Mouse (Mus musculus): ENCODE measurements around the gene Cracr2b. TPM values are rescaled to one million over a fixed set of nuclear protein-coding genes. Genes with fewer than 3 reads are reported as not detected.
A peak's percentile ranks its signal among the peaks of the same experiment; 100 is the strongest.
"Not testable (repeated sequence)": the region's sequence is repeated elsewhere in the genome, so short reads cannot be mapped to it uniquely, and the experiment has no call there.

The Cracr2b gene
- total and polyA plus RNA-seq, 3 experiments: 15.4 to 35.0 (median 19.4) TPM

GRCm38 (mm10) chr7:141439811-141440210 is 21.1 kb upstream of the Cracr2b start:
- Histone ChIP-seq H3K9ac (ENCODE audit: low read depth, low read length) (no peak overlapping the region), H3K27me3 (ENCODE audit: control insufficient read depth, insufficient read depth, low read length) (no peaks in the 10 kb centered on the region), H3K36me3 (ENCODE audit: control insufficient read depth, insufficient read depth, low read length) (no peaks in the 10 kb centered on the region), H3K27ac (no peak overlapping the region), H3K79me2 (replicated peaks; ENCODE audit: control insufficient read depth, insufficient read depth, low read length) (no peaks in the 10 kb centered on the region), H3K4me3 (no peak overlapping the region), H3K4me1 (ENCODE audit: control insufficient read depth, insufficient read depth, low read length) (peaks cover 9% of the 10 kb centered on the region)
- TF ChIP-seq CTCF (IDR thresholded peaks at IDR 0.05) (no peak), EP300 (IDR thresholded peaks at IDR 0.05; ENCODE audit: insufficient read depth, low read depth, low read length) (no peak), POLR2A (IDR thresholded peaks at IDR 0.05; ENCODE audit: insufficient read depth, low read depth, low read length) (no peak)
- 95% methylated on average over 11 of the region's 11 CpGs for WGBS
- peak in 1 of 2 experiments; percentile 19 for DNase-seq
- intact Hi-C loops (cut with DNase I): no loop called here

GRCm38 (mm10) chr7:141440613-141441012 is 20.3 kb upstream of the Cracr2b start:
- 19% methylated on average over 6 of the region's 6 CpGs for whole genome bisulfite sequencing
- H3K9ac ChIP-seq (ENCODE audit: low read depth, low read length): no peak overlapping the region
- no peak overlapping the region for H3K27ac ChIP-seq
- no peaks in the 10 kb centered on the region for H3K79me2 ChIP-seq (replicated peaks; ENCODE audit: control insufficient read depth, insufficient read depth, low read length)
- DNase-seq: peak; percentile 55 to 57
- no peak overlapping the region for H3K4me3 ChIP-seq
- intact Hi-C loops (cut with DNase I): no loop called here
- H3K36me3 ChIP-seq (ENCODE audit: control insufficient read depth, insufficient read depth, low read length): no peaks in the 10 kb centered on the region
- peaks cover 6% of the 10 kb centered on the region for H3K4me1 ChIP-seq (ENCODE audit: control insufficient read depth, insufficient read depth, low read length)
- TF ChIP-seq EP300 (IDR thresholded peaks at IDR 0.05; ENCODE audit: insufficient read depth, low read depth, low read length): no peak
- no peak for TF ChIP-seq POLR2A (IDR thresholded peaks at IDR 0.05; ENCODE audit: insufficient read depth, low read depth, low read length)
- peak; percentile 85 for TF ChIP-seq CTCF (IDR thresholded peaks at IDR 0.05)
- no peaks in the 10 kb centered on the region for H3K27me3 ChIP-seq (ENCODE audit: control insufficient read depth, insufficient read depth, low read length)

GRCm38 (mm10) chr7:141441460-141441859 is 19.4 kb upstream of the Cracr2b start:
- intact Hi-C loops (cut with DNase I): no loop called here
- H3K9ac ChIP-seq (ENCODE audit: low read depth, low read length): no peak overlapping the region

GRCm38 (mm10) chr7:141442199-141442598 is 18.7 kb upstream of the Cracr2b start:
- Histone ChIP-seq H3K36me3 (ENCODE audit: control insufficient read depth, insufficient read depth, low read length) (no peaks in the 10 kb centered on the region), H3K79me2 (replicated peaks; ENCODE audit: control insufficient read depth, insufficient read depth, low read length) (no peaks in the 10 kb centered on the region), H3K27me3 (ENCODE audit: control insufficient read depth, insufficient read depth, low read length) (no peaks in the 10 kb centered on the region), H3K4me1 (ENCODE audit: control insufficient read depth, insufficient read depth, low read length) (peaks cover 3% of the 10 kb centered on the region), H3K9ac (ENCODE audit: low read depth, low read length) (no peak overlapping the region), H3K4me3 (no peak overlapping the region), H3K27ac (no peak overlapping the region)
- WGBS: 95% methylated on average over 13 of the region's 13 CpGs
- TF ChIP-seq CTCF (IDR thresholded peaks at IDR 0.05): no peak
- TF ChIP-seq EP300 (IDR thresholded peaks at IDR 0.05; ENCODE audit: insufficient read depth, low read depth, low read length): no peak
- DNase-seq: peak in 1 of 2 experiments; percentile 14
- intact Hi-C loops (cut with DNase I): no loop called here

More at GRCm38 (mm10) chr7:141441460-141441859, 19.4 kb upstream of the Cracr2b start:
- no peak overlapping the region for H3K4me3 ChIP-seq
- no peaks in the 10 kb centered on the region for H3K27me3 ChIP-seq (ENCODE audit: control insufficient read depth, insufficient read depth, low read length)
- H3K27ac ChIP-seq: no peak overlapping the region
- 96% methylated on average over 9 of the region's 9 CpGs for WGBS
- DNase-seq: peak in 1 of 2 experiments; percentile 19
- H3K79me2 ChIP-seq (replicated peaks; ENCODE audit: control insufficient read depth, insufficient read depth, low read length): no peaks in the 10 kb centered on the region
- H3K4me1 ChIP-seq (ENCODE audit: control insufficient read depth, insufficient read depth, low read length): peaks cover 1% of the 10 kb centered on the region
- no peaks in the 10 kb centered on the region for H3K36me3 ChIP-seq (ENCODE audit: control insufficient read depth, insufficient read depth, low read length)
- TF ChIP-seq POLR2A (IDR thresholded peaks at IDR 0.05; ENCODE audit: insufficient read depth, low read depth, low read length): no peak
- TF ChIP-seq EP300 (IDR thresholded peaks at IDR 0.05; ENCODE audit: insufficient read depth, low read depth, low read length): no peak
- TF ChIP-seq CTCF (IDR thresholded peaks at IDR 0.05): no peak

GRCm38 (mm10) chr7:141443081-141443821 is 17.6 kb upstream of the Cracr2b start:
- Histone ChIP-seq H3K27me3 (ENCODE audit: control insufficient read depth, insufficient read depth, low read length) (no peaks in the 10 kb centered on the region), H3K9ac (ENCODE audit: low read depth, low read length) (no peak overlapping the region; the same call in 1 of the 2 replicates), H3K36me3 (ENCODE audit: control insufficient read depth, insufficient read depth, low read length) (peaks cover 2% of the 10 kb centered on the region), H3K27ac (no peak overlapping the region), H3K4me1 (ENCODE audit: control insufficient read depth, insufficient read depth, low read length) (peaks cover 3% of the 10 kb centered on the region), H3K79me2 (replicated peaks; ENCODE audit: control insufficient read depth, insufficient read depth, low read length) (no peaks in the 10 kb centered on the region), H3K4me3 (peak overlapping the region; percentile 45)
- intact Hi-C loops (cut with DNase I): no loop called here
- peak; percentile 24; the same call in 1 of the 2 replicates for TF ChIP-seq CTCF (IDR thresholded peaks at IDR 0.05)
- no peak for TF ChIP-seq EP300 (IDR thresholded peaks at IDR 0.05; ENCODE audit: insufficient read depth, low read depth, low read length)
- TF ChIP-seq POLR2A (IDR thresholded peaks at IDR 0.05; ENCODE audit: insufficient read depth, low read depth, low read length): no peak
- DNase-seq: peak in 1 of 2 experiments; percentile 27
- 16% methylated on average over 12 of the region's 12 CpGs for WGBS

GRCm38 (mm10) chr7:141443828-141444237 is 17.1 kb upstream of the Cracr2b start, which contains the start of gene Pidd1:
Pidd1 (minus strand) TSS chr7:141444025.
- peak; percentile 80 to 83 for DNase-seq
- no peaks in the 10 kb centered on the region for H3K27me3 ChIP-seq (ENCODE audit: control insufficient read depth, insufficient read depth, low read length)
- no peaks in the 10 kb centered on the region for H3K79me2 ChIP-seq (replicated peaks; ENCODE audit: control insufficient read depth, insufficient read depth, low read length)
- peak within 1 kb of the TSS; percentile 8; the same call in 1 of the 2 replicates for H3K27ac ChIP-seq
- peaks cover 7% of the 10 kb centered on the region for H3K36me3 ChIP-seq (ENCODE audit: control insufficient read depth, insufficient read depth, low read length)
- peak within 1 kb of the TSS; percentile 45 for H3K4me3 ChIP-seq
- intact Hi-C loops (cut with DNase I): no loop called here
- peak; percentile 60 for TF ChIP-seq POLR2A (IDR thresholded peaks at IDR 0.05; ENCODE audit: insufficient read depth, low read depth, low read length)
- TF ChIP-seq CTCF (IDR thresholded peaks at IDR 0.05): no peak
- peak within 1 kb of the TSS; percentile 19; the same call in 1 of the 2 replicates for H3K9ac ChIP-seq (ENCODE audit: low read depth, low read length)
- under 1% methylated on average over 25 of the region's 25 CpGs for WGBS
- H3K4me1 ChIP-seq (ENCODE audit: control insufficient read depth, insufficient read depth, low read length): peaks cover 5% of the 10 kb centered on the region

GRCm38 (mm10) chr7:141446374-141446773 is 14.5 kb upstream of the Cracr2b start:
- H3K79me2 ChIP-seq (replicated peaks; ENCODE audit: control insufficient read depth, insufficient read depth, low read length); H3K4me1 ChIP-seq (ENCODE audit: control insufficient read depth, insufficient read depth, low read length); DNase-seq; H3K4me3 ChIP-seq; intact Hi-C loops (cut with DNase I); H3K36me3 ChIP-seq (ENCODE audit: control insufficient read depth, insufficient read depth, low read length); H3K9ac ChIP-seq (ENCODE audit: low read depth, low read length); H3K27me3 ChIP-seq (ENCODE audit: control insufficient read depth, insufficient read depth, low read length): not testable (repeated sequence)
- 72% methylated on average over 3 of the region's 3 CpGs for WGBS
- H3K27ac ChIP-seq: peak overlapping the region; percentile 99; the same call in 1 of the 2 replicates
